Mouse (Mus musculus) lung, postnatal 0 days (tissue): Measurements from ENCODE around the gene Ccdc103.

ENCODE experiments used
- CTCF ChIP-seq: IDR thresholded peaks from 2 replicates; pipeline ENCODE4 v1.5.1; 2016; ENCODE audit warnings: antibody characterized with exemption, mild to moderate bottlenecking
- EP300 ChIP-seq: IDR thresholded peaks from 2 replicates; pipeline ENCODE4 v1.6.1; 2016; ENCODE audit warnings: antibody characterized with exemption, mild to moderate bottlenecking, control low read depth

GRCm38 (mm10) chr11:102893015-102893651, 12.1 kb downstream of the Ccdc103 start:
- TF ChIP-seq CTCF = peak; percentile 91
- TF ChIP-seq EP300 = no peak
